Mouse (Mus musculus) layer of hippocampus, postnatal 14 days (tissue): Measurements from ENCODE around the gene Gtf2f1. TPM values are rescaled to one million over a fixed set of nuclear protein-coding genes. Genes with fewer than 3 reads are reported as not detected.

Experiments
- DNase-seq, 2 experiments: peaks; one replicate each; pipeline ENCODE4 v3.0.0; 2021 to 2022; ENCODE audit warnings: low spot score in 2 of 2, mixed read lengths in 1 of 2
- total RNA-seq, 2 experiments: library from RNA; stranded (reverse); gene quantifications; 2 replicates each; pipeline ENCODE4 v1.2.3; 2021

Gene Gtf2f1
- total RNA-seq, 2 experiments from 2014 or later = 51.0 to 56.0 TPM

DNA sequence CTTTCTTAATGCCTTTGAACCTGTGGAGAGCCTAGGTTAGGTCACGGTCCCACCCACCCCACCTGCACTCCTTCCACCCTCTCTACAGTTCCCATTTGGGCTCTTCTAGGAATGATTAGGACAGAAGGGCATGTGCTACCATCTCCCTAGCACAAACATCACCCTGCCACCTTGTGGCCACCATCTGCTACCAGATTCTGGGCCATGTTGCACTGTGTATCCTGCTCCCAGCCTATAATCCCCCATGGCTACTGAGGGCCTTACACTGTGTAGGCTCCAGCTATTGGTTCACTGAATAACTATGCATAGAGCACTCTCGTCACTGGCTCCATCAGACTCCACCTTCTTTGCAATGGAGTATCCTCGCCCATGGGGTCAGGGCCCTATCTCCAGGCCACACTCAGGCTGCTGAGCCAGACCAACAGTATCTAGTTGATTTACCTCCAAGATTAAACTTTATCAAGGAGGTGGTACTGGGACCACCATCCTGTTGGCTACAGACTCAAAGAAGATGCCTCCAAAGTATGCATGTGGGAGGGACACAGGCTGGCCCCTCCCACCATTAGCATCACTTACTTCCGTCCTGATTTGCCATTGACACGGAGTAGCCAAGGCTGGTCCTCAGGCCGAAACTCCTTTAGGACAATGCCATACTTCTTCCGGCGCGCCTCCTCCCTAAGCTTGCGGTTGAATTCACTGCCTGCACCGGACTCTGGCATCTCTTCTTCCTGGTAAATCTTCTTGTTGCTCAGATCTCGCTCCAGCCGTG, 3.8 kb downstream of the Gtf2f1 start:
- no peak for DNase-seq

DNA sequence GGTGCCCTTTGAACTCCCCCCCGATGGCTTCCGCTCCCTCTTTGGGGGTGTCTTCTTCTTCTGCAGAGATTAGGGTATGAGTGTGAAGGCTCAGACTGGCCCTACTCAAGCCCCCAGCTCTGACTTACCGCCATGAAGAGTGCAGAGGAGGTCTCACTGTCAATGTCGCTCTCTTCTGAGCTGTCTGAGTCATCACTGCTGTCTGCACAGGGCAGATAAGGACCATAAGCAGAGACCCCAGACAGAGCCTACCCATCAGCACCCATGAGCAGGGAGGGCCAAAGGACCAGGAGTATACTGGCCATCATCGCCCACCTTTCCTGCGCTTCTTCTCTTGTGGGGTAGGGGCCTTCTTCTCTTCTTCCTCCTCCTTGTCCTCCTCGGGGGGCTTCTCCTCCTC, 7.1 kb downstream of the Gtf2f1 start:
- no peak for DNase-seq

GRCm38 (mm10) chr17:57001228-57001627, 9.9 kb downstream of the Gtf2f1 start:
- no peak for DNase-seq

DNA sequence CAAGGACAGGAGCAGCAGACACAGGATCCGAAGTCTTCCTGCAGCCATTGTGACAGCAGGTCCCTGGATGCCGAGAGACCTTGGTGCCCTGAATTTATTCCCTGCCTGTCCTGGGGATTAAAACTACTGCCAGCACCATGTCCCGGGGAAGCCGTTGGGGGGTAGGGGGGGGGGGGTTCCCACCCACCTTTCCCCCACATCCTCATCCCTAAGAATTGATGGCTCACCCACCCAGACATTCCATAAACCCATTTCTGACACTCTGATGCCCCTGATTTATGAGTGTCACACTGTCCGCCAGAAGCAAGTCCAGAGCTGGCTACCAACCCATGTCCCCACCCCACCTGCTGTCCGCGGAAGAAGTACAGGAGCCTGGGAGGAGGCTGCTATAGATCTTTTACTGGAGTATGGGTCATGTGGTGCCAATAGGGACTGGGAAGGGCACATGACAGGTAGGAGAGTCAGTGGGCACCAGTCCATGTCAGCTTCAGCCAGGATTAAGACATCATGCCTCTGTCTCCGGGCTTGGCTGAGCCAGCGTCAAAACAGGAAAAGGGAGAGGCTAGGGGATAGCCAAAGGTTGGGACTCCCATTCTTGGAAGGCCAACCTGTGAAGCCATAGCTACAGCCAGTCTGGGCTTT, 11.0 kb downstream of the Gtf2f1 start, which contains the start of gene Pspn:
Gene Pspn (minus strand): TSS at position 51 of the 642 bp plus-strand sequence.
- no peak for DNase-seq

- no peak for DNase-seq
Observed at GRCm38 (mm10) chr17:56999414-56999813, 11.7 kb downstream of the Gtf2f1 start.

- peak; percentile 94 to 95 for DNase-seq
Observed at GRCm38 (mm10) chr17:56997029-56997667, 13.9 kb downstream of the Gtf2f1 start, which contains the start of gene Alkbh7. Gene Alkbh7, plus strand, starts transcription at chr17:56997339.

DNA sequence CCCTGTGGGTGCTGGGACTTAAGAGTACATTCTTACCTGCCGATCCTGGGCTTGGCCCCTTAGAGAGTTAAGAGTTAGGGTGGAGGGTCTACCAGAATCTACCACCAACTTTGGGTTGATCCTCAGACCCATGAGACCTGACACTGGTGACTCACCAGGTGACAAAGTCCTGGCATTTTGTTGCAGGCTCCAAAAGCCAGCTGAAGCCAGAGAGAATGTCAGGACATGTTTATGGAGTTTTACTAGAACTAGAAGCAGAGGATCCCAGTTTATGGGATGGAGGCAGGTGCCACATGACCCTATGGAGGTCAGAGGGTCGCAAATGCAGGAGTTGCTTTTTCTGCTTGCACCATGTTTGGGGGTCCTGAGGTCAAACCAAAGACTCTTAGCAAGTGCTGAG, 14.6 kb downstream of the Gtf2f1 start:
- DNase-seq = no peak

GRCm38 (mm10) chr17:56995046-56995445, 16.0 kb downstream of the Gtf2f1 start:
- DNase-seq = no peak

GRCm38 (mm10) chr17:56990966-56991365, 20.1 kb downstream of the Gtf2f1 start:
- DNase-seq = no peak

DNA sequence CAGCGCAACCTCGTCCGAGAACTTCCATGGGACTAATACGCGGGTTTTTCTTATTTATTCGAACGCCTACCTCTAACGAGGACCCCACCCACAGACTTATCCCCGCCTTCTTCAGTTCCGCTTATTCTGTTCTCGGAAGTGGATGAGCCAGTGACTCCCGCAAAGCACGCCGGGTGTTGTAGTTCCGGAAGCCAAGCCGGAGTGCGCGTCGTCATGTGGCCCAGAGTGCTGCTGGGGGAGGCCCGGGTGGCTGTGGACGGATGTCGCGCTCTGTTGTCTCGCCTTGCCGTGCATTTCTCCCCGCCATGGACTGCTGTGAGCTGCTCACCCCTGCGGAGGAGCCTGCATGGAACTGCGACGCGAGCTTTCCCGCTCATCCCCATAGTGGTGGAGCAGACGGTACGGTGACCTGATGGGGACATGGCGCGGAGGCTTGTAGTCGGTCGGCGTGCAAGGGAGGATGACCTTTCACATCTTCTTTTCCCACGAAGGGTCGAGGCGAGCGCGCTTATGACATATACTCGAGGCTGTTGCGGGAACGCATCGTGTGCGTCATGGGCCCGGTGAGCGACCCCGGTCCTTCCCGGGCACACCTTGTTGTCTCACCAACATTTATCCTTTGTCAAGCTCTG, 20.9 kb downstream of the Gtf2f1 start, which contains the start of gene Clpp:
Gene Clpp (plus strand): TSS at position 191 of the 632 bp plus-strand sequence.
- peak; percentile 90 to 97 for DNase-seq

GRCm38 (mm10) chr17:56989467-56990114, 21.5 kb downstream of the Gtf2f1 start:
- peak in 1 of 2 experiments; percentile 89 for DNase-seq

GRCm38 (mm10) chr17:56988921-56989430, 22.1 kb downstream of the Gtf2f1 start:
- DNase-seq = no peak

DNA sequence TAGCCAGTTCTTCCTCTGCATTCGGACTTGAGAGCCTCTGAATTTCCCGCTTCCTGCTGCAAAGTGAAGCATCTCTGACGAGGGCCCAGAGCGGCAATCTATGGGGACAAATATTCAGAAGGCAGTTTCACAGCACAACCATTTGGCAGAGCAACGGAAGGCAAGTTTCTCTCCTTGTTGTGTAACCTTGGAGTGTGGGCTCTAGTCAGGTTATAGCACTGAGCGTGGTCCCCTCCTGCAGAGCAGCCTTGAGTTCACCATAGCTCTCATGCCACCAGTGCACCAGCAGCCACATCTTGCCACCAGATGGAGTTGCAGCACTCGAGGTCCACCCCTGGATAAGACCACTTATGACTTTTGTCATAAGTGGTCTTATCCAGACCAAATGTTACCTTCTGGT, 22.6 kb downstream of the Gtf2f1 start:
- DNase-seq = no peak

- DNase-seq = no peak
Observed at GRCm38 (mm10) chr17:56986105-56986805, 24.8 kb downstream of the Gtf2f1 start.

DNA sequence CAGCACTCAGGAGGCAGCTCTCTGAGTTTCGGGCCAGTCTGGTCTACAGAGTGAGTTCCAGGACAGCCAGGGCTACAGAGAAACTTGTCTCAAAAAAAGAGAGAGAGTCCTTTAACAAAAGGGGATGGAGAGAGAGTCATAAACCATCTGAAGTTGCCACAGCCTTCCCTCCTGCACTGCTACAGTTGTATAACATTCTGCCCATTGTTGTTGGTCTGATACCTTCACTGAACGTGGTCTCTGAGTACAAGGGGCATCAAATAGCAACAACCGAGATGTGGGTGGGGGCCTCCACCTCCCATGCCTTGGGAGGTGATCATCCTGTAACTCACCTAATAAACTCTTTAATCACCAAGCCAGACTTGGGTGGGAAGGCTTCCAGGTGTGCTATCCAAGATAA, 25.4 kb downstream of the Gtf2f1 start:
- no peak for DNase-seq

DNA sequence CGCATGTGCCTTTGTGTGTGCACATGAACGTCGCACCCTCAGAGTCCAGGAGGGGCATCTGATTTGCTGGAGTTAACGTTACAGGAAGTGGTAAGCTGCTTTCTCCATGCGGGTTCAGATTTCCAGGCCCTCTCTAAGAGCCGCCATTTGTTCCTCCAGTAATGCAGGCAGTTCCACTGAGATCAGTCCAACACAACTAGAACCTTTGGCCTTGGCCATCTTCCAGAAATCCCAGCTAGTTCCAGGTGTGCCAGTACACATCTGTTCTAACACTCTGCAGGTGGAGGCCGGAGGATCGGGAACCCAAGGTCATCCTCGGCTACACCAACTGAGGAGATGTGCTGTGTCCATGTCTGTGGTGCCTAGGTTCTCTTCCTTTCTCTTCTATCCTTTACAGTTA, 26.2 kb downstream of the Gtf2f1 start:
- DNase-seq = no peak

DNA sequence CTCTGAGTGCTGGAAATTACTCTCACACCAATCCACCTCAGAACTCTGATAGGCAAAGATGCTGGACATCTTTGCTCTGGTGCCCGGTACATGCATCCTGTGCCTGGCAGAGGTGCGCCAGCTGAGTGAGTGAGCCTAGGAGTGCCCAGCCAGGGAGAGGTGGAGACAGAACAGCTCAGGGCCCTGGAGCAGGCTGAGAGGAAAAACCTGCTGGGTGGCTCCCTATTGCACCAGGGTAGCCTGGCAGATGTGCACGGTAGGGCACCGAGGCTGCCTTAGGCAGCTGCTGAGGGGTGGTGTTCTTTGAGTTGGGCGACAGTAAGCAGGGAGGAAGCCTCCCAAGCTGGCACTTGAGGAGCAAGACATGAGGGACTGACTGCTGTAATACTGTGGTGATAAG, 29.1 kb downstream of the Gtf2f1 start, which contains the start of gene Acer1:
Gene Acer1 (minus strand): TSS at position 114 of the 400 bp plus-strand sequence.
- DNase-seq = no peak

DNA sequence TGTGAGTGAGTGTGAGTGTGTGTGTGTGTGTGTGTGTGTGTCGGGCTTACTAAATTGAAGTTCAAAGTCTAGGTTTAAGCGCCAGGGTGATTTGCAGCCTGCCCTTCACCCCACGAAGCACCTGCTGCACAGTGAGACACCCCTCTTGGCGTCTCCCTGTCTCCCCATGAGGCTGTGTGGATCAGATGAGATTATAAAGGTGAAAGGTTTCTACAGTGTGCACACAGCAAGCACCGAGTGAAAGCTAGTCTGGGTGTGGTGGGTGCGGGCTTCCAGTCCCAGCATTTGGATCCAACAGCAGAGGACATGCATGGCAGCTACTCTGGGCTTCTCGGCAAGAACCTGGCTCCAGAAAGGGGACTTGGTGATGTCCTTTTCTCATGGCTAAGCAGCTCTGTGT, 30.0 kb downstream of the Gtf2f1 start:
- DNase-seq = no peak

GRCm38 (mm10) chr17:56979524-56979923, 31.6 kb downstream of the Gtf2f1 start:
- no peak for DNase-seq
